Mouse (Mus musculus) midbrain, embryonic 16.5 days (tissue): Measurements from ENCODE around the gene Rnf185. TPM values are rescaled to one million over a fixed set of nuclear protein-coding genes. Genes with fewer than 3 reads are reported as not detected.

ENCODE experiments used
- ATAC-seq: fragments of 200-750 bp; cut with Nextera tagmentation; 2 replicates; pipeline ENCODE4 v1.8.0; 2017; ENCODE audit warnings: moderate TSS enrichment
- H3K27ac ChIP-seq: fragments of 300-500 bp; sonication (generic); 2 replicates; pipeline ENCODE4 v1.5.1; 2014; ENCODE audit warnings: mild to moderate bottlenecking, low read length, mixed read lengths
- H3K27me3 ChIP-seq: fragments of 300-500 bp; sonication (generic); 2 replicates; pipeline ENCODE4 v1.6.1; 2014; ENCODE audit warnings: low read depth, low read length, mixed read lengths; ENCODE audit not compliant: control insufficient read depth, insufficient read depth
- H3K36me3 ChIP-seq: fragments of 300-500 bp; sonication (generic); 2 replicates; pipeline ENCODE4 v1.6.1; 2014; ENCODE audit warnings: mild to moderate bottlenecking, low read length, moderate library complexity, mixed read lengths; ENCODE audit not compliant: control insufficient read depth, insufficient read depth
- H3K4me1 ChIP-seq: fragments of 300-500 bp; sonication (generic); 2 replicates; pipeline ENCODE4 v1.6.1; 2014; ENCODE audit warnings: mild to moderate bottlenecking, low read length, mixed read lengths; ENCODE audit not compliant: control insufficient read depth, insufficient read depth
- H3K4me2 ChIP-seq: fragments of 300-500 bp; sonication (generic); 2 replicates; pipeline ENCODE4 v1.6.1; 2014; ENCODE audit warnings: mild to moderate bottlenecking, low read length, mixed read lengths
- H3K4me3 ChIP-seq: fragments of 300-500 bp; sonication (generic); 2 replicates; pipeline ENCODE4 v1.5.1; 2014; ENCODE audit warnings: low read depth, mild to moderate bottlenecking, low read length, moderate library complexity, mixed read lengths
- H3K9ac ChIP-seq: fragments of 300-500 bp; sonication (generic); 2 replicates; pipeline ENCODE4 v1.6.1; 2014; ENCODE audit warnings: low read depth, low read length, mixed read lengths
- H3K9me3 ChIP-seq: fragments of 300-500 bp; sonication (generic); replicated peaks from 2 replicates; pipeline ENCODE4 v1.6.1; 2014; ENCODE audit warnings: mild to moderate bottlenecking, low read length, mixed read lengths; ENCODE audit not compliant: control insufficient read depth, poor library complexity, severe bottlenecking
- WGBS: fragments of 180-500 bp; shearing (Covaris S2); extraction: QIAGEN DNeasy Blood & Tissue Kit; methylation state at CpG from one replicate; pipeline ENCODE4 v1.1.7; 2014; 5-methylcytosine and 5-hydroxymethylcytosine counted together
- polyA plus RNA-seq: library from polyadenylated mRNA; unstranded; fragments of >200 nt; fragmentation: Nextera tagmentation; extraction: Ambion mirVana; gene quantifications from 2 replicates; pipeline ENCODE4 v1.2.1, GENCODE M21; 2015

Gene Rnf185
- polyA plus RNA-seq, 1 experiment from 2014 or later = 46.2 TPM

DNA sequence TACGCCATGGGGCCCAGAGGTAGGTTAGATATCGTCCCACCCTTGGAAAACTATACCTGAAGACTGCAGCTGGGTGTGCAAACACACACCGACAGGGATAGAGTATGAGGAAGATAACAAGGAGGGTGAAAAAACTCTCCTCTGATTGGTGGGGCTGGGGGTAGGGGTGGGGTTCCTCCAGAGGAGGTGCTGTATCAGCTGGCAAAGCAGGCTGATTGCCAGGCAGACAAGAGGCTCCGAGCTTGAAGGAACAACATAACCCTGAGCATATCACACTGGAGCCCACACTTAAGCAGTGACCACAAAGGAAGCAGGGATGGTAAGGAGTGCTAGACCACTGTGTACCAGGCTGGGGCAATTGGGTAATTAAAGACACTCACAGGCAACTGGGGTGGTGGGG, 72.7 kb downstream of the Rnf185 start:
- WGBS = 87% methylated on average over 4 of the region's 4 CpGs
- no peak for ATAC-seq

GRCm38 (mm10) chr11:3374741-3375140, 77.4 kb downstream of the Rnf185 start:
- Histone ChIP-seq H3K9me3 (no peaks in the 10 kb centered on the region), H3K4me1 (peaks cover 21% of the 10 kb centered on the region), H3K36me3 (no peaks in the 10 kb centered on the region), H3K27ac (no peak overlapping the region), H3K27me3 (no peaks in the 10 kb centered on the region), H3K9ac (no peak overlapping the region), H3K4me2 (no peak overlapping the region), H3K4me3 (no peak overlapping the region)
- ATAC-seq = no peak
- WGBS = 70% methylated on average over 12 of the region's 12 CpGs

More for the DNA sequence above, 72.7 kb downstream of the Rnf185 start:
- Histone ChIP-seq H3K4me2 (no peak overlapping the region), H3K4me1 (no peaks in the 10 kb centered on the region), H3K9me3 (no peaks in the 10 kb centered on the region), H3K36me3 (no peaks in the 10 kb centered on the region), H3K9ac (no peak overlapping the region), H3K4me3 (no peak overlapping the region), H3K27ac (no peak overlapping the region), H3K27me3 (no peaks in the 10 kb centered on the region)

DNA sequence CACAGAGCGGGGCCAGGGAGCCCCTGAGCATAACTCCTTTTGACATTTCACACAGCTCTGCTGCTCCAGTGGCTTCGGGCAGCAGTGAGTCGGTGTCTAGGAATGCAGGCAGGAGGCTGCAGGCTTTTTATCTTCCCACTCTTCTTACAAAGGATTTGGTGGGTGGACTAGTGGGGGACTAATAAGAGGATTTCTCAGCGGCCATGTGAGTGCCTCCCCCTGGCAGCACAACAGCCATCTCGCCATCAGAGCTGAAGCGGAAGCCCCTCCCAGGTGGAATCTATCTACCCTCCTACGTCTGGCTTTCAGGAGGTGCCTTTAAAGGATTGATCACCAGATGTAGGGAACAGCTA, 77.9 kb downstream of the Rnf185 start:
- H3K27me3 ChIP-seq = no peaks in the 10 kb centered on the region
- peak overlapping the region; percentile 33 for H3K4me2 ChIP-seq
- no peaks in the 10 kb centered on the region for H3K36me3 ChIP-seq
- no peak for ATAC-seq
- peak overlapping the region; percentile 23 for H3K9ac ChIP-seq
- no peaks in the 10 kb centered on the region for H3K9me3 ChIP-seq
- peaks cover 26% of the 10 kb centered on the region for H3K4me1 ChIP-seq
- no peak overlapping the region for H3K4me3 ChIP-seq
- WGBS = 6% methylated on average over 7 of the region's 7 CpGs
- H3K27ac ChIP-seq = peak overlapping the region; percentile 64

- ATAC-seq = no peak
- H3K4me1 ChIP-seq = peaks cover 31% of the 10 kb centered on the region
Observed at GRCm38 (mm10) chr11:3373591-3374292, 78.4 kb downstream of the Rnf185 start.

DNA sequence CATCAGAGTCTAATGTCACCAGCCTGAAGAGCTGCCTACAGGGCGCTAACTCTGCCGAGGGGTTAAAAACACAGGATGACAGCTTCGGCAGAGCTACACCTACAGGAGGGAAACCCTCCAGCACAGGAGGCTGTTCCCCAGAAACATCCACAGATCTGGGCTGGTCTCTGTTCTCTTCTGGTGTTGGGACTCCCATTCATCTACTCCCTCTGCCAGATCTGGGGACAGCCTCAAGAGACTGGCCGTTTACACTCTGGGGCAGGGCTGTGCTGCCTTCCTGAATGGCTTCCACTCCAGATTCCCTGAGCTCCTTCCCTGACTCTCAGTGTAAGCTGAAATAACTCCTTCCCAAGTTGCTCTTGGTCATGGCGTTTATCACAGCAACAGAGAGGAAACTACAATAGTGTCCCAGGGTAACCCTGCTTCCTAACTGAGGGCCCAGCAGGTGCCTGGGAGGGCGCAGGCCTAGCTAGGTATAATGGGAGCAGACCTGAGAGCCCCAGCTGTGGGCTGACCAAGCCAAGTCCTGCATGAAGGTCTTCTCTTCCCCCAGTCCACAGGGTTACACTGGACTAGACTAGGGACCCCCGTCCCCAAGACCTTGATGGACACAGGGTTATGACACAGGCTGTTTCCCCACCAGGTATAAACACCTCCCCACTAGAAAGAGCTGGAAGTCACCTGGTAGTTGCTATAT, 80.4 kb downstream of the Rnf185 start:
- Histone ChIP-seq H3K4me2 (peak overlapping the region; percentile 84), H3K9ac (peak overlapping the region; percentile 87), H3K27me3 (no peaks in the 10 kb centered on the region), H3K4me3 (peak overlapping the region; percentile 62), H3K27ac (peak overlapping the region; percentile 81), H3K4me1 (peaks cover 41% of the 10 kb centered on the region), H3K9me3 (no peaks in the 10 kb centered on the region), H3K36me3 (no peaks in the 10 kb centered on the region)
- ATAC-seq = peak; percentile 66
- WGBS = 27% methylated on average over 7 of the region's 7 CpGs

More at GRCm38 (mm10) chr11:3373591-3374292, 78.4 kb downstream of the Rnf185 start:
- Histone ChIP-seq H3K9me3 (no peaks in the 10 kb centered on the region), H3K27ac (peak overlapping the region; percentile 64), H3K9ac (peak overlapping the region; percentile 23), H3K27me3 (no peaks in the 10 kb centered on the region), H3K4me2 (peak overlapping the region; percentile 33; the same call in 1 of the 2 replicates), H3K4me3 (no peak overlapping the region), H3K36me3 (no peaks in the 10 kb centered on the region)
- WGBS = 19% methylated on average over 7 of the region's 7 CpGs

- Histone ChIP-seq H3K27ac (peak overlapping the region; percentile 81), H3K9ac (peak overlapping the region; percentile 87), H3K27me3 (no peaks in the 10 kb centered on the region), H3K4me3 (peak overlapping the region; percentile 62), H3K4me1 (peaks cover 41% of the 10 kb centered on the region), H3K4me2 (peak overlapping the region; percentile 84), H3K36me3 (no peaks in the 10 kb centered on the region), H3K9me3 (no peaks in the 10 kb centered on the region)
- ATAC-seq = peak; percentile 97
- WGBS = under 1% methylated on average over 27 of the region's 27 CpGs
Observed at GRCm38 (mm10) chr11:3370928-3371598, 81.1 kb downstream of the Rnf185 start.

DNA sequence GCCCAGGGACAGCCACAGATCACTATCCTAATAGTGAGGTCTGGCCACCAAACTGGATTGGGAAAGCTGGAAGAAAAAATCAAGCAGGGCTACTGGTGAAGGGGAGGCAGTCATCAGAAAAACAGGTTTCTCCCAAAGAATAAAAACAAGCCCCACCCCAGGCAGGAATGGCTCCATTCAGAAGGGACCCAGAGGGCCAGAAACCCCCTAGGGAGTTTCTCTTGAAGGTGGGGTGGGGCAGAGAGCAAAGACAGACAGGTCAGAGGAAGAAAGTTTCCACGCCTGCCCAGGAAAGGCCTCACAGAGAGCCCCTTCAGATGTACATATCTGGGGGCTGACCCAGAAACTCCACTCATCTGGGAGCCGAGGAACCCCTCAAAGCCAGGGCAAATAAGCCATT, 82.0 kb downstream of the Rnf185 start:
- Histone ChIP-seq H3K9me3 (no peaks in the 10 kb centered on the region), H3K4me3 (peak overlapping the region; percentile 62), H3K27ac (peak overlapping the region; percentile 81; the same call in 1 of the 2 replicates), H3K27me3 (no peaks in the 10 kb centered on the region), H3K9ac (peak overlapping the region; percentile 87), H3K36me3 (no peaks in the 10 kb centered on the region; the same call in 1 of the 2 replicates), H3K4me2 (peak overlapping the region; percentile 84), H3K4me1 (peaks cover 41% of the 10 kb centered on the region)
- whole genome bisulfite sequencing = 72% methylated on average over 2 of the region's 2 CpGs
- no peak for ATAC-seq

GRCm38 (mm10) chr11:3369449-3369848, 82.7 kb downstream of the Rnf185 start:
- no peaks in the 10 kb centered on the region; the same call in 1 of the 2 replicates for H3K36me3 ChIP-seq
- no peak overlapping the region for H3K27ac ChIP-seq
- H3K4me1 ChIP-seq = peaks cover 41% of the 10 kb centered on the region
- H3K4me3 ChIP-seq = peak overlapping the region; percentile 62
- peak overlapping the region; percentile 33; the same call in 1 of the 2 replicates for H3K9ac ChIP-seq
- H3K9me3 ChIP-seq = no peaks in the 10 kb centered on the region
- no peak for ATAC-seq
- no peaks in the 10 kb centered on the region for H3K27me3 ChIP-seq
- 80% methylated on average over 5 of the region's 5 CpGs for WGBS
- peak overlapping the region; percentile 84 for H3K4me2 ChIP-seq
